In the genomic region with DNA sequence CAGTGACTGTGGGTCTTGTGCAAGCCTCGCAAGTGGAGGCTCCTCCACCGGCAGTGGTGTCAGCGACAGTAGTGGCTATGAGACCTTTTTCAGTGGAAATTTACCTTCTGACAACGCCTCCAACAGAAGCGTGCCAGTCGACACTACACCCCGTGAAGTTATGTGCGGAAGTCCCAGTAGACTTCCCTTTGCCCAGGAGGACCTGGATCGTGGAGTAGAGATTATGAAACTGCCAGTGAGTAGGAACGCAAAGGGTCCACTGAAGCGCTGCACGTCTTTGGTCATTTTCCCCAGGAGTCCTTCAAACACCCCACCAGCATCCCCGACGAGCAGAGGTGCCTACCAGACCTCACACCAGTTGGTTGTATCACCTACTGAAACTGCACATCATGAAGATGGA, we compare ENCODE assay signal across 12 mouse cellular contexts. TPM values are rescaled to one million over a fixed set of nuclear protein-coding genes. Genes with fewer than 3 reads are reported as not detected.
DNase-seq lines count a peak whose midpoint lies in the region; ATAC-seq and TF ChIP-seq lines count a peak whose summit lies in the region.
"Had no signal": no experiment of that assay in that cellular context is flagged by ENCODE, and none has a peak within 500 bp of the region (broad histone marks: within the 10 kb centered on the region; RNA-seq: fewer than 3 reads in every experiment).

No protein-coding gene starts in this region.

- no peak for DNase-seq in forebrain, embryonic 10.5 days (ENCODE audit: extremely low spot score, low spot score)
- no peak for DNase-seq in kidney, postnatal 0 days (ENCODE audit: low spot score)
- no peak for DNase-seq in kidney, postnatal 4 days
- no peak for DNase-seq in spleen, adult 18-20 months
- no peak for DNase-seq in c-Kit-positive CD71-positive TER-119-positive erythroid progenitor cells, embryonic 14.5 days (ENCODE audit: low spot score)
- DNase-seq: kidney, postnatal 10 days; liver; right cerebral cortex, postnatal 14 days; thymus, postnatal 36 days had no signal

- no peak for ATAC-seq in forebrain, embryonic 13.5 days
- no peak for ATAC-seq in kidney, postnatal 0 days (replicated peaks; ENCODE audit: low FRiP score, low read depth)
- ATAC-seq in limb, embryonic 13.5 days (ENCODE audit: low FRiP score, low read depth), result no peak

- TF ChIP-seq CTCF in kidney, postnatal 0 days (IDR thresholded peaks at IDR 0.05; ENCODE audit: low read depth), result no peak

- H3K27me3 ChIP-seq in forebrain, embryonic 13.5 days, result no peaks in the 10 kb centered on the region
- H3K27me3 ChIP-seq in forebrain, embryonic 10.5 days (ENCODE audit: poor library complexity, severe bottlenecking), result no peaks in the 10 kb centered on the region
- H3K27me3 ChIP-seq in kidney, postnatal 0 days (ENCODE audit: insufficient read depth, low read length), result no peaks in the 10 kb centered on the region
- no peaks in the 10 kb centered on the region for H3K27me3 ChIP-seq in limb, embryonic 13.5 days

- no peak overlapping the region for H3K4me3 ChIP-seq in forebrain, embryonic 13.5 days
- no peak overlapping the region for H3K4me3 ChIP-seq in forebrain, embryonic 10.5 days
- H3K4me3 ChIP-seq in kidney, postnatal 0 days (replicated peaks; ENCODE audit: low read depth, low read length), result no peak overlapping the region
- no peak overlapping the region; the same call in 1 of the 2 replicates for H3K4me3 ChIP-seq in brown adipose tissue, adult 24 weeks (ENCODE audit: insufficient read depth, low read depth, low read length)
- H3K4me3 ChIP-seq in limb, embryonic 13.5 days, result peak overlapping the region; percentile 18; the same call in 1 of the 2 replicates

- H3K27ac ChIP-seq in forebrain, embryonic 13.5 days, result peak overlapping the region; percentile 49; the same call in 1 of the 2 replicates
- no peak overlapping the region for H3K27ac ChIP-seq in forebrain, embryonic 10.5 days
- peak overlapping the region; percentile 9; the same call in 1 of the 2 replicates for H3K27ac ChIP-seq in kidney, postnatal 0 days
- H3K27ac ChIP-seq in brown adipose tissue, adult 24 weeks (replicated peaks; ENCODE audit: low read depth, low read length), result peak overlapping the region; percentile 32; the same call in 1 of the 2 replicates
- peak overlapping the region; percentile 61; the same call in 1 of the 2 replicates for H3K27ac ChIP-seq in limb, embryonic 13.5 days

- peaks cover 39% of the 10 kb centered on the region for H3K4me1 ChIP-seq in forebrain, embryonic 13.5 days
- H3K4me1 ChIP-seq in forebrain, embryonic 10.5 days, result no peaks in the 10 kb centered on the region
- H3K4me1 ChIP-seq in kidney, postnatal 0 days (replicated peaks; ENCODE audit: insufficient read depth, low read length), result peaks cover 10% of the 10 kb centered on the region; the same call in 1 of the 2 replicates
- peaks cover 20% of the 10 kb centered on the region for H3K4me1 ChIP-seq in brown adipose tissue, adult 24 weeks (ENCODE audit: control insufficient read depth, insufficient read depth, insufficient read length, low read length)
- peaks cover 77% of the 10 kb centered on the region for H3K4me1 ChIP-seq in limb, embryonic 13.5 days

- WGBS in forebrain, embryonic 13.5 days, result 91% methylated on average over 14 of the region's 14 CpGs
- 96% methylated on average over 14 of the region's 14 CpGs for WGBS in forebrain, embryonic 10.5 days
- WGBS in kidney, postnatal 0 days, result 83% methylated on average over 14 of the region's 14 CpGs
- 85% methylated on average over 14 of the region's 14 CpGs for WGBS in limb, embryonic 13.5 days

- H3K4me2 ChIP-seq in forebrain, embryonic 13.5 days, result no peak overlapping the region
- H3K4me2 ChIP-seq in kidney, postnatal 0 days (ENCODE audit: low read length), result no peak overlapping the region
- H3K4me2 ChIP-seq in limb, embryonic 13.5 days (replicated peaks), result peak overlapping the region; percentile 38

- H3K9me3 ChIP-seq in forebrain, embryonic 13.5 days (replicated peaks), result no peaks in the 10 kb centered on the region
- no peaks in the 10 kb centered on the region for H3K9me3 ChIP-seq in forebrain, embryonic 10.5 days
- H3K9me3 ChIP-seq in kidney, postnatal 0 days (replicated peaks; ENCODE audit: low read length), result no peaks in the 10 kb centered on the region
- H3K9me3 ChIP-seq in limb, embryonic 13.5 days, result no peaks in the 10 kb centered on the region

- H3K36me3 ChIP-seq in forebrain, embryonic 13.5 days (ENCODE audit: poor library complexity, severe bottlenecking), result peaks cover 73% of the 10 kb centered on the region
- H3K36me3 ChIP-seq in forebrain, embryonic 10.5 days (replicated peaks), result peaks cover 99% of the 10 kb centered on the region
- H3K36me3 ChIP-seq in kidney, postnatal 0 days (ENCODE audit: insufficient read depth, low read length), result peaks cover 44% of the 10 kb centered on the region
- peaks cover 70% of the 10 kb centered on the region for H3K36me3 ChIP-seq in limb, embryonic 13.5 days

- no peak overlapping the region for H3K9ac ChIP-seq in forebrain, embryonic 13.5 days
- H3K9ac ChIP-seq in kidney, postnatal 0 days (ENCODE audit: low read depth, low read length), result no peak overlapping the region
- peak overlapping the region; percentile 54; the same call in 1 of the 2 replicates for H3K9ac ChIP-seq in limb, embryonic 13.5 days

RNA-seq across cellular contexts. Expression of a gene that starts 31.7 kb away (rescaled TPM):
- polyA plus RNA-seq in forebrain, embryonic 13.5 days (2015; fragmentation: Nextera tagmentation; extraction: Ambion mirVana), result 552 and 600 TPM in 2 replicates
- 634 and 643 TPM in 2 replicates for polyA plus RNA-seq in forebrain, embryonic 10.5 days (2016; fragmentation: Nextera tagmentation; extraction: Ambion mirVana)
- polyA plus RNA-seq in kidney, postnatal 0 days (2015; fragmentation: Nextera tagmentation; extraction: Ambion mirVana), result 377 and 437 TPM in 2 replicates
- polyA plus RNA-seq in brown adipose tissue, adult 24 weeks (2012; ENCODE audit: insufficient read depth, insufficient read length, missing spikeins), result 162 and 164 TPM in 2 replicates
- 754 and 779 TPM in 2 replicates for polyA plus RNA-seq in limb, embryonic 13.5 days (2015; fragmentation: Nextera tagmentation; extraction: Ambion mirVana)
